In the genomic region with DNA sequence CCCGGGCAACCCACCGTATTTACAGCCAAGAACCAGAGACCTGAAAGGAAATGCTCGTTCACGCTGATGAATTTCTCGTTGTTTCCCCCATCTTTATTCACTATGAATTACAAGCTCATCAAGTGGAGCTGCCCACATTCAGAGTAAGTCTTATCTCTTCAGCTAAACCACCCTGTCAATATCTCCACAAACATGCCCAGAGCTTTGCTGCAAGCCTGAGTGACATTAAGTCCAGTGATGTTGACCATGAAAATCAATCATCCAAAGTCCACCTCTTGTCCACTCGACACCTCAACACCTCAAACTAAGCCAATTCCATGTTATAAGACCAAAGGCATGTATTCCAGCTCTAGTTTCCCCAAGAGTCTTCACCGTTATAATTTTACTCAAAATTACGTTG, we compare ENCODE assay signal across 19 mouse cellular contexts.
DNase-seq lines count a peak whose midpoint lies in the region; ATAC-seq and TF ChIP-seq lines count a peak whose summit lies in the region.
"Had no signal": no experiment of that assay in that cellular context is flagged by ENCODE, and none has a peak within 500 bp of the region (broad histone marks: within the 10 kb centered on the region; RNA-seq: fewer than 3 reads in every experiment).

No protein-coding gene starts in this region.

- no peak overlapping the region for H3K27ac ChIP-seq in liver, embryonic 11.5 days (ENCODE audit: low read depth, low read length)
- no peak overlapping the region for H3K27ac ChIP-seq in liver, embryonic 12.5 days
- no peak overlapping the region for H3K27ac ChIP-seq in liver, embryonic 14.5 days
- peak overlapping the region; percentile 87 for H3K27ac ChIP-seq in liver, postnatal 0 days (ENCODE audit: low read depth)
- H3K27ac ChIP-seq in hindbrain, embryonic 11.5 days (ENCODE audit: low read depth, low read length): no peak overlapping the region
- H3K27ac ChIP-seq: embryonic facial prominence, embryonic 10.5 days; embryonic facial prominence, embryonic 12.5 days; forebrain, embryonic 13.5 days; forebrain, embryonic 15.5 days had no signal

- H3K4me1 ChIP-seq in liver, embryonic 11.5 days (replicated peaks; ENCODE audit: control insufficient read depth, insufficient read depth, low read length): no peaks in the 10 kb centered on the region
- H3K4me1 ChIP-seq in liver, embryonic 12.5 days: no peaks in the 10 kb centered on the region
- H3K4me1 ChIP-seq in liver, embryonic 14.5 days (replicated peaks; ENCODE audit: control insufficient read depth in 2 of 2, insufficient read depth in 2 of 2, low read length in 1 of 2): no peaks in the 10 kb centered on the region
- 0 out of 2 replicates have a peak, but pooled peaks cover 2% of the 10 kb centered on the region for H3K4me1 ChIP-seq in liver, postnatal 0 days (ENCODE audit: insufficient read depth)
- H3K4me1 ChIP-seq in hindbrain, embryonic 11.5 days (replicated peaks; ENCODE audit: control insufficient read depth, insufficient read depth, low read length): no peaks in the 10 kb centered on the region
- H3K4me1 ChIP-seq: embryonic facial prominence, embryonic 10.5 days; embryonic facial prominence, embryonic 12.5 days; forebrain, embryonic 13.5 days; forebrain, embryonic 15.5 days had no signal

- no peak overlapping the region for H3K4me2 ChIP-seq in liver, embryonic 11.5 days
- no peak overlapping the region for H3K4me2 ChIP-seq in liver, embryonic 12.5 days
- H3K4me2 ChIP-seq in liver, embryonic 14.5 days (ENCODE audit: low read depth): no peak overlapping the region
- no peak overlapping the region for H3K4me2 ChIP-seq in liver, postnatal 0 days (ENCODE audit: low read depth, low read length)
- H3K4me2 ChIP-seq in hindbrain, embryonic 11.5 days (replicated peaks; ENCODE audit: low read depth, low read length): no peak overlapping the region
- H3K4me2 ChIP-seq: embryonic facial prominence, embryonic 12.5 days; forebrain, embryonic 13.5 days; forebrain, embryonic 15.5 days had no signal

- H3K27me3 ChIP-seq in liver, embryonic 11.5 days (replicated peaks; ENCODE audit: control insufficient read depth, insufficient read depth, low read length): no peaks in the 10 kb centered on the region
- H3K27me3 ChIP-seq in liver, embryonic 12.5 days (replicated peaks): no peaks in the 10 kb centered on the region
- H3K27me3 ChIP-seq in liver, embryonic 14.5 days (ENCODE audit: control insufficient read depth, insufficient read depth, low read length): no peaks in the 10 kb centered on the region
- no peaks in the 10 kb centered on the region for H3K27me3 ChIP-seq in liver, postnatal 0 days (ENCODE audit: insufficient read depth, low read length)
- H3K27me3 ChIP-seq in hindbrain, embryonic 11.5 days (ENCODE audit: control insufficient read depth, insufficient read depth, low read length): no peaks in the 10 kb centered on the region
- H3K27me3 ChIP-seq: embryonic facial prominence, embryonic 12.5 days; forebrain, embryonic 13.5 days; forebrain, embryonic 15.5 days had no signal

- H3K4me3 ChIP-seq in liver, embryonic 11.5 days (ENCODE audit: low read depth, low read length): no peak overlapping the region
- no peak overlapping the region for H3K4me3 ChIP-seq in liver, embryonic 12.5 days
- no peak overlapping the region for H3K4me3 ChIP-seq in liver, embryonic 14.5 days (ENCODE audit: insufficient read depth in 1 of 2, low read depth in 2 of 2, low read length in 2 of 2)
- H3K4me3 ChIP-seq in liver, postnatal 0 days (ENCODE audit: low read depth, low read length): no peak overlapping the region
- H3K4me3 ChIP-seq in hindbrain, embryonic 11.5 days (ENCODE audit: low read depth, low read length): no peak overlapping the region
- H3K4me3 ChIP-seq: embryonic facial prominence, embryonic 10.5 days; embryonic facial prominence, embryonic 12.5 days; forebrain, embryonic 13.5 days; forebrain, embryonic 15.5 days had no signal

- WGBS in liver, embryonic 11.5 days: 80% methylated on average over 8 of the region's 8 CpGs
- 62% methylated on average over 8 of the region's 8 CpGs for WGBS in liver, embryonic 12.5 days (ENCODE audit: insufficient replicate concordance)
- WGBS in liver, embryonic 14.5 days (ENCODE audit: insufficient replicate concordance): 60% methylated on average over 8 of the region's 8 CpGs
- WGBS in liver, postnatal 0 days (ENCODE audit: insufficient replicate concordance): 59% methylated on average over 8 of the region's 8 CpGs
- 91% methylated on average over 8 of the region's 8 CpGs for WGBS in hindbrain, embryonic 11.5 days

- no peaks in the 10 kb centered on the region for H3K36me3 ChIP-seq in liver, embryonic 11.5 days (ENCODE audit: control insufficient read depth, insufficient read depth, low read length)
- H3K36me3 ChIP-seq in liver, embryonic 12.5 days: no peaks in the 10 kb centered on the region
- H3K36me3 ChIP-seq in liver, embryonic 14.5 days (replicated peaks; ENCODE audit: control insufficient read depth, insufficient read depth, low read depth): no peaks in the 10 kb centered on the region
- no peaks in the 10 kb centered on the region for H3K36me3 ChIP-seq in liver, postnatal 0 days (replicated peaks; ENCODE audit: insufficient read depth, low read length)
- no peaks in the 10 kb centered on the region for H3K36me3 ChIP-seq in hindbrain, embryonic 11.5 days (ENCODE audit: control insufficient read depth, insufficient read depth, low read length)
- H3K36me3 ChIP-seq: embryonic facial prominence, embryonic 10.5 days; embryonic facial prominence, embryonic 12.5 days; forebrain, embryonic 15.5 days had no signal

- DNase-seq in liver, embryonic 11.5 days (ENCODE audit: low spot score): no peak
- peak; percentile 2 to 7 (median 7) for DNase-seq in liver, embryonic 14.5 days (ENCODE audit: low read depth in 3 of 3, low spot score in 3 of 3)
- peak; percentile 17 for DNase-seq in liver, postnatal 0 days
- DNase-seq in hindbrain, embryonic 11.5 days (ENCODE audit: low spot score): no peak
- DNase-seq in frontal cortex, postnatal 36 days (ENCODE audit: low spot score in 2 of 2): no peak
- DNase-seq: adrenal gland, adult 2 months; adrenal gland, postnatal 10 days; adrenal gland, postnatal 36 days; cerebellum, adult 11-12 months; cerebellum, adult 2 months; cerebellum, adult 9-10 months; cerebellum, postnatal 10 days; cerebellum, postnatal 25 days had no signal

- no peak overlapping the region for H3K9ac ChIP-seq in liver, embryonic 11.5 days (ENCODE audit: low read depth, low read length)
- no peak overlapping the region for H3K9ac ChIP-seq in liver, embryonic 12.5 days
- H3K9ac ChIP-seq in liver, embryonic 14.5 days (replicated peaks): no peak overlapping the region
- no peak overlapping the region for H3K9ac ChIP-seq in liver, postnatal 0 days (replicated peaks)
- no peak overlapping the region for H3K9ac ChIP-seq in hindbrain, embryonic 11.5 days (ENCODE audit: low read depth, low read length)
- H3K9ac ChIP-seq: embryonic facial prominence, embryonic 12.5 days; forebrain, embryonic 13.5 days; forebrain, embryonic 15.5 days had no signal

- no peaks in the 10 kb centered on the region for H3K9me3 ChIP-seq in liver, embryonic 11.5 days (ENCODE audit: control insufficient read depth, low read length)
- no peaks in the 10 kb centered on the region for H3K9me3 ChIP-seq in liver, embryonic 12.5 days (replicated peaks)
- no peaks in the 10 kb centered on the region for H3K9me3 ChIP-seq in liver, embryonic 14.5 days (ENCODE audit: control insufficient read depth, low read length)
- no peaks in the 10 kb centered on the region for H3K9me3 ChIP-seq in liver, postnatal 0 days (ENCODE audit: low read length)
- H3K9me3 ChIP-seq in hindbrain, embryonic 11.5 days (ENCODE audit: control insufficient read depth, low read length): no peaks in the 10 kb centered on the region
- H3K9me3 ChIP-seq: embryonic facial prominence, embryonic 10.5 days; embryonic facial prominence, embryonic 12.5 days; forebrain, embryonic 13.5 days; forebrain, embryonic 15.5 days had no signal

- no peak for TF ChIP-seq EP300 in liver, embryonic 14.5 days (IDR thresholded peaks at IDR 0.05; ENCODE audit: low read depth)
- TF ChIP-seq EP300 in liver, postnatal 0 days (IDR thresholded peaks at IDR 0.05; ENCODE audit: low read depth): no peak; the same call in 1 of the 2 replicates

- ATAC-seq in liver, embryonic 11.5 days (replicated peaks; ENCODE audit: low FRiP score): peak; percentile 62
- ATAC-seq in liver, embryonic 12.5 days: peak; percentile 46; the same call in 1 of the 2 replicates
- peak; percentile 43; the same call in 1 of the 2 replicates for ATAC-seq in liver, embryonic 14.5 days (ENCODE audit: insufficient read depth)
- ATAC-seq in liver, postnatal 0 days: peak; percentile 61
- ATAC-seq in megakaryocyte-erythroid progenitor cell, adult 5-6 weeks (replicated peaks; ENCODE audit: low FRiP score, low TSS enrichment, poor library complexity, severe bottlenecking): no peak
- no peak for ATAC-seq in hindbrain, embryonic 11.5 days (ENCODE audit: low FRiP score)
- ATAC-seq: forebrain, embryonic 13.5 days; forebrain, embryonic 15.5 days had no signal

- no peak for TF ChIP-seq CTCF in liver, embryonic 14.5 days (IDR thresholded peaks at IDR 0.05; ENCODE audit: low read depth)
- no peak for TF ChIP-seq CTCF in liver, postnatal 0 days (IDR thresholded peaks at IDR 0.05; ENCODE audit: low read depth)

Comparison
In these comparisons a context has a peak if more than half of its experiments do, and no peak if none do; other contexts are left out.
1. DNase-seq: peak in liver, embryonic 14.5 days (3 of 3) and liver, postnatal 0 days (single experiment); none in liver, embryonic 11.5 days (single experiment), hindbrain, embryonic 11.5 days (single experiment) and frontal cortex, postnatal 36 days (0 of 2).
2. ATAC-seq: peak in liver, embryonic 11.5 days (single experiment), liver, embryonic 12.5 days (single experiment), liver, embryonic 14.5 days (single experiment) and liver, postnatal 0 days (single experiment); none in megakaryocyte-erythroid progenitor cell, adult 5-6 weeks (single experiment) and hindbrain, embryonic 11.5 days (single experiment).